ENCODE assay signal across 9 mouse cellular contexts in the genomic region with DNA sequence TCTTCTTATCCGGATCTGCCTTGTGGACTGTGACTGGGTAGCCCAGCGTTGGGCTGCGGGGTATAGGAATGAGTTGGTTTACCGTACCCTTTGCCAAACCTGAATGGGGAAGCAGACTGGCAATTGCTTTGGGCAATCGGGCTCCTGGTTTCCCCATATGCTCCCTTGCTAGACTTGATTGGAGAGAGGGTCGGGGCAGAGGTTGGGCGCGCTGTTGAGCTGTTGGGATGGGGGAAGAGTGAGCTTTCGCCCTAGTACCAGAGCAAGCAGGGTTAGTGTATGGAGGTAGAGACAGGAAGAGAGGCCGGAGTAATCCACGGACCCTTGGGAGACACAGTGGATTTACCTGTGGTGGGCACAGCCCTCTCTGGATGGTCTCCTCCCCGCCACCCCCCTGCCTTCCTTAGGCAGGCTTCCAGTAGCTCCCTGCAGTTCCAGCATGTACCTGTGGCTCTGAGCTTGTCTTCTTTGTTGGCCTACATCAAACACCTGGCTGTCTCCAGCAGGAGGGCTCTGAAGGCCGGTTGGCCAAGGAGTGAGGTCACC. TPM values are rescaled to one million over a fixed set of nuclear protein-coding genes. Genes with fewer than 3 reads are reported as not detected.
A peak's percentile ranks its signal among the peaks of the same experiment; 100 is the strongest.
DNase-seq lines count a peak whose midpoint lies in the region; ATAC-seq and TF ChIP-seq lines count a peak whose summit lies in the region.
"Had no signal": no experiment of that assay in that cellular context is flagged by ENCODE, and none has a peak within 500 bp of the region (broad histone marks: within the 10 kb centered on the region; RNA-seq: fewer than 3 reads in every experiment).

No protein-coding gene starts in this region.

- H3K27ac ChIP-seq in heart, adult 2 months, result peak overlapping the region; percentile 96
- H3K27ac ChIP-seq in bone marrow macrophage, adult 2 months (ENCODE audit: insufficient read depth, low read depth, low read length), result peak overlapping the region; percentile 100
- H3K27ac ChIP-seq in forebrain, embryonic 10.5 days, result peak overlapping the region; percentile 95
- H3K27ac ChIP-seq in midbrain, embryonic 11.5 days (ENCODE audit: low read depth, low read length), result 0 out of 2 replicates have a peak overlapping the region, but pooled peaks have one; percentile 77

- peak overlapping the region; percentile 66 for H3K4me3 ChIP-seq in heart, adult 2 months
- peak overlapping the region; percentile 75 for H3K4me3 ChIP-seq in bone marrow macrophage, adult 2 months (ENCODE audit: insufficient read depth, low read length)
- peak overlapping the region; percentile 82 for H3K4me3 ChIP-seq in forebrain, embryonic 10.5 days
- peak overlapping the region; percentile 67 for H3K4me3 ChIP-seq in midbrain, embryonic 11.5 days (ENCODE audit: low read depth, low read length)

- DNase-seq in heart, adult 2 months, result no peak
- DNase-seq in heart, adult 9 months (ENCODE audit: low spot score in 2 of 2), result no peak
- DNase-seq in forebrain, embryonic 10.5 days (ENCODE audit: extremely low spot score, low spot score), result peak; percentile 19
- peak; percentile 40 for DNase-seq in kidney, postnatal 10 days
- DNase-seq in midbrain, embryonic 11.5 days (ENCODE audit: low spot score, missing footprints), result no peak
- no peak for DNase-seq in adrenal gland, adult 2 months
- DNase-seq in layer of hippocampus, adult 9-10 months (ENCODE audit: low spot score), result no peak

- H3K9me3 ChIP-seq in forebrain, embryonic 10.5 days, result no peaks in the 10 kb centered on the region
- H3K9me3 ChIP-seq in midbrain, embryonic 11.5 days (ENCODE audit: control insufficient read depth, low read length), result no peaks in the 10 kb centered on the region

- intact Hi-C loops in heart, adult 2 months (cut with DNase I), result loop anchor here (1.0 to 10.0 kb wide), 3 partner anchors 12 to 211 kb away; a partner anchor contains a TSS

- no peaks in the 10 kb centered on the region; the same call in 1 of the 2 replicates for H3K79me2 ChIP-seq in heart, adult 2 months (replicated peaks; ENCODE audit: control insufficient read depth, insufficient read depth, low read length)

- H3K4me2 ChIP-seq in midbrain, embryonic 11.5 days, result peak overlapping the region; percentile 80

- H3K9ac ChIP-seq in heart, adult 2 months (ENCODE audit: low read depth, low read length), result peak overlapping the region; percentile 89
- peak overlapping the region; percentile 80 for H3K9ac ChIP-seq in midbrain, embryonic 11.5 days (ENCODE audit: low read length)

- 26% methylated on average over 13 of the region's 13 CpGs for WGBS in heart, adult 2 months
- WGBS in forebrain, embryonic 10.5 days, result 4% methylated on average over 13 of the region's 13 CpGs
- WGBS in midbrain, embryonic 11.5 days, result 6% methylated on average over 13 of the region's 13 CpGs

- peak; percentile 14; the same call in 1 of the 2 replicates for ATAC-seq in midbrain, embryonic 11.5 days (ENCODE audit: low FRiP score)

- TF ChIP-seq POLR2A in heart, adult 2 months (IDR thresholded peaks at IDR 0.05; ENCODE audit: insufficient read depth, low read depth, low read length), result no peak
- no peak for TF ChIP-seq POLR2A in bone marrow macrophage, adult 2 months (IDR thresholded peaks at IDR 0.05; ENCODE audit: borderline replicate concordance, low read depth, low read length)

- TF ChIP-seq EP300 in heart, adult 2 months (IDR thresholded peaks at IDR 0.05; ENCODE audit: insufficient read depth, low read depth, low read length), result no peak

- no peak for TF ChIP-seq CTCF in heart, adult 2 months (IDR thresholded peaks at IDR 0.05)
- TF ChIP-seq CTCF in bone marrow macrophage, adult 2 months (IDR thresholded peaks at IDR 0.05; ENCODE audit: low read depth, low read length), result no peak

- H3K27me3 ChIP-seq in heart, adult 2 months (ENCODE audit: control insufficient read depth, insufficient read depth, low read length), result no peaks in the 10 kb centered on the region
- peaks cover 29% of the 10 kb centered on the region for H3K27me3 ChIP-seq in forebrain, embryonic 10.5 days (ENCODE audit: poor library complexity, severe bottlenecking)
- peaks cover 3% of the 10 kb centered on the region; the same call in 1 of the 2 replicates for H3K27me3 ChIP-seq in midbrain, embryonic 11.5 days (ENCODE audit: control insufficient read depth, insufficient read depth, low read length)

- H3K36me3 ChIP-seq in heart, adult 2 months (ENCODE audit: control insufficient read depth, insufficient read depth, low read length), result no peaks in the 10 kb centered on the region
- H3K36me3 ChIP-seq in forebrain, embryonic 10.5 days (replicated peaks), result no peaks in the 10 kb centered on the region
- no peaks in the 10 kb centered on the region for H3K36me3 ChIP-seq in midbrain, embryonic 11.5 days (ENCODE audit: control insufficient read depth, insufficient read depth, low read length)

- H3K4me1 ChIP-seq in heart, adult 2 months (ENCODE audit: control insufficient read depth, insufficient read depth, low read length), result peaks cover 18% of the 10 kb centered on the region
- peaks cover 48% of the 10 kb centered on the region for H3K4me1 ChIP-seq in bone marrow macrophage, adult 2 months (ENCODE audit: control insufficient read depth, insufficient read depth, low read length)
- peaks cover 53% of the 10 kb centered on the region for H3K4me1 ChIP-seq in forebrain, embryonic 10.5 days
- peaks cover 18% of the 10 kb centered on the region for H3K4me1 ChIP-seq in midbrain, embryonic 11.5 days (ENCODE audit: control insufficient read depth, insufficient read depth, low read length)

RNA-seq across cellular contexts. Expression of a gene that starts 1.3 kb away (rescaled TPM):
- total RNA-seq in heart, adult 2 months (2021), result 10 to 100 TPM; 28.9 to 29.4 TPM
- polyA plus RNA-seq in heart, adult 2 months (2012; rRNA removed), result 28.3 and 32.1 TPM in 2 replicates
- 1,284 and 1,400 TPM in 2 replicates for polyA plus RNA-seq in bone marrow macrophage, adult 2 months (2012; ENCODE audit: insufficient read depth, insufficient read length, missing spikeins)
- 15.6 and 16.0 TPM in 2 replicates for polyA plus RNA-seq in forebrain, embryonic 10.5 days (2016; fragmentation: Nextera tagmentation; extraction: Ambion mirVana)
- 16.0 and 17.9 TPM in 2 replicates for polyA plus RNA-seq in midbrain, embryonic 11.5 days (2014; fragmentation: Nextera tagmentation; extraction: Ambion mirVana)
- 10 to 100 TPM; 46.8 to 76.2 TPM for total RNA-seq in adrenal gland, adult 2 months (2021)
- polyA plus RNA-seq in adrenal gland, adult 2 months (2012; rRNA removed), result 61.9 and 111 TPM in 2 replicates

RNA-seq across cellular contexts. Expression of a gene that starts 57.5 kb away (rescaled TPM):
- under 1 TPM in 1 of 2 experiments, not detected in 1; 0.23 TPM for total RNA-seq in heart, adult 2 months (2021)
- 0.20 TPM in 1 of 2 replicates, not detected in the other for polyA plus RNA-seq in heart, adult 2 months (2012; rRNA removed)
- polyA plus RNA-seq in bone marrow macrophage, adult 2 months (2012; ENCODE audit: insufficient read depth, insufficient read length, missing spikeins), result 0.28 and 0.41 TPM in 2 replicates
- polyA plus RNA-seq in forebrain, embryonic 10.5 days (2016; fragmentation: Nextera tagmentation; extraction: Ambion mirVana), result not detected in 2 replicates
- polyA plus RNA-seq in midbrain, embryonic 11.5 days (2014; fragmentation: Nextera tagmentation; extraction: Ambion mirVana), result 0.10 TPM in 1 of 2 replicates, not detected in the other
- not detected for total RNA-seq in adrenal gland, adult 2 months (2021)
- 0.04 TPM in 1 of 2 replicates, not detected in the other for polyA plus RNA-seq in adrenal gland, adult 2 months (2012; rRNA removed)
- polyA plus RNA-seq: C2C12 had no signal

Comparison
In these comparisons a context has a peak if more than half of its experiments do, and no peak if none do; other contexts are left out.
1. DNase-seq: peak in forebrain, embryonic 10.5 days (single experiment) and kidney, postnatal 10 days (single experiment); none in heart, adult 2 months (0 of 2), heart, adult 9 months (0 of 2), midbrain, embryonic 11.5 days (single experiment), adrenal gland, adult 2 months (single experiment) and layer of hippocampus, adult 9-10 months (single experiment).
2. RNA of a gene that starts 1.3 kb away (polyA plus RNA-seq): 1,284 to 1,400 TPM in bone marrow macrophage, adult 2 months; 61.9 to 111 TPM in adrenal gland, adult 2 months, 28.3 to 32.1 TPM in heart, adult 2 months, 16.0 to 17.9 TPM in midbrain, embryonic 11.5 days and 15.6 to 16.0 TPM in forebrain, embryonic 10.5 days; every median in the first group is over 10 times any median in the second.
3. Peak in every context shown above with its lines, with median percentiles within 50 percentile points of each other: H3K27ac ChIP-seq and H3K4me3 ChIP-seq.